Mouse (Mus musculus): ENCODE results near the gene Ryr1.
A peak's percentile ranks its signal among the peaks of the same experiment; 100 is the strongest.
"Not testable (repeated sequence)": the region's sequence is repeated elsewhere in the genome, so short reads cannot be mapped to it uniquely, and the experiment has no call there.

Ryr1 gene

GRCm38 (mm10) chr7:29144006-29144405 is 19.0 kb upstream of the Ryr1 start:
- no peak for DNase-seq

- DNase-seq, result no peak
Observed at GRCm38 (mm10) chr7:29141416-29141815, 16.4 kb upstream of the Ryr1 start.

GRCm38 (mm10) chr7:29139237-29139636 is 14.3 kb upstream of the Ryr1 start:
- not testable (repeated sequence) for DNase-seq

DNA sequence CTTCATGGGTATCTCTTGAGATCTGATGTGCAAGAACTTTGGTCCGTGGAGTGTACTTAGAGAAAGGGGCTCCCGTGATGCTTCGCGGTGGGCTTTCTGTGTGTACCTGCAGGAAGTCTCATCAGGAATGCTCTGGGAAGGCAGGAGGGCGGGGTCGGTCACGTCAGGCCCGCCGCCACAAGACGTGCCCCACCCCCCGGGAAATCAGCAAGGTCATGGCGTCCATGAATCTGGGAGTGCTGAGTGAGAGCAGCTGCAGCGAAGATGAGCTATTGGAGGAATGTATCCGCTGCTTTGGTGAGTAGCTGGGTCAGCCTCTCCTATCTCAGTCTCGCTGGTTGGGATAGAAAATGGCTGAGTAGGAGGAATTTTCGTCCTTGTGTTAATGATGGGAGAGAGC is 12.4 kb upstream of the Ryr1 start:
- no peak for DNase-seq

GRCm38 (mm10) chr7:29134693-29135386 is 9.9 kb upstream of the Ryr1 start, which contains the start of gene Rasgrp4:
TSS of gene Rasgrp4 (plus strand) at chr7:29134851.
- no peak for DNase-seq

DNA sequence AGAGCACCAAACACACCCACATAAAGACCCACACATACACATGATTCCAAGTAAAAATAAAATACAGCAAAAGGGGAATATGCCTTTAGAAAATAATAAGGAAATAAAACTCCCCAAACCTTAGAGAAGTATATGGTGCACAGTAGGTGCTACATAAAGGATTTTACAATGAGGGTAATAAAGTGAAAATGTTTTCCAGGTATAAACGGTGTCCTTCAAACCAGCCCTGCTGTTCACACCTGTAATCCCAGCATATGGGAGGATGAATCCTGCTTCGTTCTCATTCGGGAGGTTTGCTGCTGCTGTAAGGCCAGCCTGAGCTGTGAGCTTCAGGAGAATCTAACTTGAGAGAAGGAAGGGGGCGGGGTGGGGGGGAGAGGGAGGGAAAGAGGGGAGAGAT is 9.3 kb upstream of the Ryr1 start:
- no peak for DNase-seq

- no peak for DNase-seq
Observed at GRCm38 (mm10) chr7:29128725-29129124, 3.7 kb upstream of the Ryr1 start.

DNA sequence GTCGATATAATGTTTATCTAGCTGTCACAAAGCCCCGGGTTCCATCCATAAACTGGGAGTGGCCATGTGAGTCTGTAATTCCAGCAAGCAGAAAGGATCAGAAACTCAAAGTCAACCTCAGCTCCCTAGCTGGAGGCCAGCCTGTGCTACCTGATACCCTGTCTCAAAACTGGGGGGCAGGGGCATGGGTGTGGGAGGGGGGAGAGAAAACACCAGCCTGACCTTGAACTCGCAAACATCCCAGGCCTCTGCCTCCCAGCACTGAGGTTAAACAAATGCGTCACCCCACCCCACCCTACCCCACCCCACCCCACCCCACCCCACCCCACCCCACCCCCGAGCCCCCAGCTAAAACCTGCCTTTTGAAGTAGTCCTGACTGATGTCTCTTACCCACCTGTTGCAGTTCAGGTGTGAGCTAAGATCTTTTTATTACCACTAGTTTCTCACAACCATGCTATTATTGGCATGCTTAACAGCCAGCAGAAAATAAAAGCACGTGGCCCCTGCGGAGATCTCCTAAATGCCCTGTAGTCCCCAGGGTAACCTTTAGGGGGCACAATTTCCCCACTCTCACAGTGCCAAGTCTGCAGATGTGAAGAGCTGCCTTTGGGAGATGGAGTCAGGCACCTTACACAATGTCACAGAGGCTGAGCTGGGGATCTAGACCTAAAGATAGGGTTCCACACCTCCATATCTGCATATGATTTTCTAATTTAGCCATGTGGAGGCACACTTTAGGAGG is 1.4 kb upstream of the Ryr1 start:
- DNase-seq, result peak; percentile 14

- no peak for DNase-seq
Observed at GRCm38 (mm10) chr7:29123531-29124358, 1.2 kb downstream of the Ryr1 start.

DNA sequence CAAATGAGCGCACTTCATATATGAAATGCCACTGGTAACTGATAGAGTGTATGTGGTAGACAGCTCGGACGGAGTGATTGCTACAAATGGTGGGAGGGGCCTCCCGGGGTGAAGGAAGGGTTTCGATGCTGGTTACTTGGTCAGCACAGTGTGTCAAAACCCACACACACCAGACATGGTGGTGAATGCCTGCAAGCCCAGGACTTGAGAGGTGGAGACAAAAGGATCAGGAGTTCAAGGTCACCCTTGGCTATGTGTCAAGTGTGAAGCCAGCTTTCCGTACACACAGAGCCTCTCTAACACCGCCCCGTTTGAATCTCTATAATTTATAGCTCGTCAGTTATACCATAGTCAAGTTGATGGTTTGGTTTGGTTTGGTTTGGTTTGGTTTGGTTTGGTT is 2.2 kb downstream of the Ryr1 start:
- no peak for DNase-seq

DNA sequence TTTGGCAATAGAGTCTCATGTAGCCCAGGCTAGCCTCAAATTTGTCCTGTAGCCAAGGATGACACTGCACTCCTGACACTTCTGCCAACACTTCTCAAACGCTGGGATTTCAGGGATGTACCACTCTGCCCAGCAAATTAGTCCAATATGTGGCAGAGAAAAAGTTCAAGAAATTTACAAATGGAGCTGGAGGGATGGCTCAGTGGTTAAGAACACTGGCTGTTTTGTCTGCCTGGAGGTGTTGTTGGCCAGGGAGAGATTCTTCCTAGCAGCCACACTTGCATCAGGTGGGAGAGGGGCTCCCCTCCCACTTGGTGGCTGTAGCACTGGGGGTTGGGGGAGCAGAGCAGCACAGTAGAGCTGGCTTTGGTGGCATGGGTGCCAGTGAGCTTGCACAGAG is 5.5 kb downstream of the Ryr1 start:
- no peak for DNase-seq

GRCm38 (mm10) chr7:29118142-29118851 is 6.7 kb downstream of the Ryr1 start:
- no peak for DNase-seq

DNA sequence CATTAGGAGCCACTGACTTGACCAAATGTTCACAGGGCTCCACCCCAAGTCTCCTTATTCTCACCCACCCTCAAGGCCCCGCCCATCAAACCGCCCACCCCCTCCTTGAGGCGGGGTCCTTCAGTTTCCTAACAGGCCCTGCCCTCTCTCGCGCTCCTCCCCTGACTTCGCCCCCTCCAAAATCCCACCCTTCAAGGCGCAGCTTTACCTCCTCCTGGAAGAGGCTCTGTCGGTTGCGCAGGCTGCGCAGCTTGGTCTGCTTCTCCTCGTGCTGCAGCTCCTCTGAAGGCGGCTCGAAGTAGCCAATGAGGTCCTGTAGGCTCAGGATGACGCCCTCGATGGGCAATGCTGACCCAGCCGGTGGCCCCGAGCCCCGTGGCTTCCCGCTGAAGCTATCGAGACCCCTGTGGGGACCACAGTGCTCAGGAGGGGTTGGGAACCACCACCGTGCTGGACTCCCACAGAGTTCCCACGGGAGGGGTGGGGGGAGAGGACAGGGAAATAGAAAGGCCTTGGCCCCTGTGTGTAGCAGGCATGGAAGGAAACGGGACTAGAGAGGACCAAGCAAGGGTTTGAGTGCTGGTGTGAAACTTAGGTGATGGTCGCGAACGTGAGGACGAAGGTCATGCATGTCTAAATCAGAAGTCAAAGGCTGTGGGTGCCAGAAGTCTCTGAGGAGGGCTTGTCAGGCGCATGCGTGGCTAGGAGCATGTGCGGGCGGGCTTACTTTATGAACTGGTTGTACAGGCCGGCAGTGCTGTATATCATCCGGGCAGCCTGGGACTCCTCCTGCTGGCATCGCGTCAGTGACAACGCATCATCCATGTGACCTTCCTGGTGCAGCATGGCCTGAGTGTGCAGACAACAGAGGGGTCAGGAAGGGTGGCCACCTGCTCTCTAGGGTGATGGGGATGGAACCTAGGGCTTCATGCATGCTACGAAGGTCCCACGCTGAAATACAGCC is 15.7 kb downstream of the Ryr1 start:
- DNase-seq, result peak; percentile 14

DNA sequence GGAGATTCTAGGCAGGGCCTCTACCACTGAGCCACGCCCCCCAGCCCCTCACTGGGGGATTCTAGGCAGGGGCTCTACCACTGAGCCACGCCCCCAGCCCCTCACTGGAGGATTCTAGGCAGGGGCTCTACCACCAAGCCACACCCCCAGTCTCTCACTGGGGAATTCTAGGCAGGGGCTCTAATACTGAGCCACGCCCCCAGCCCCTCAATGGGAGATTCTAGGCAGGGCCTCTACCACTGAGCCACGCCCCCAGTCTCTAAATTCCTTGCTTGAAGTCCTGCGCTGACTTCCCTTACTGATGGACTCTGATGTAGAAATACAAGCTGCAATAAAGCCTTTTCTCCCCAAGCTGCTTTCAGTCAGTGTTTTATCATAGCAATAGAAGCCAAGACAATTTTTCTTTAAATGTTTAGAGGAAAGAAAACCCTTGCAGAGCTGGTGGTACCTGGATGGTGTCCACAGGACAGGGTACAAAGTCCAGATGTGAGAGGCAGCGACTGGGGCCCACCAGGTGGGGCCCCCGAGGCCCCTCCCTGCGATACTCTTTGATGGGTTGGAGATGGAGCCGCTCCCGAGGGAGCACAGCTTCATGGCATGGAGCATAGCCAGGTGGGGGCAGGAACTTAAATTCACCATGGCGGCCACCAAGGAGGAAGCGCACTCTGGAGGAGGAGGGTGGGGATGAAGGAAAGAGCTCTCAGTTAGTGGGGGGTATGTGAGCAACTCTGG is 23.5 kb downstream of the Ryr1 start:
- DNase-seq, result no peak

GRCm38 (mm10) chr7:29097131-29097530 is 27.8 kb downstream of the Ryr1 start:
- no peak for DNase-seq

- no peak for DNase-seq
Observed at GRCm38 (mm10) chr7:29088817-29089216, 36.2 kb downstream of the Ryr1 start.

GRCm38 (mm10) chr7:29086902-29087301 is 38.1 kb downstream of the Ryr1 start:
- DNase-seq, result no peak

DNA sequence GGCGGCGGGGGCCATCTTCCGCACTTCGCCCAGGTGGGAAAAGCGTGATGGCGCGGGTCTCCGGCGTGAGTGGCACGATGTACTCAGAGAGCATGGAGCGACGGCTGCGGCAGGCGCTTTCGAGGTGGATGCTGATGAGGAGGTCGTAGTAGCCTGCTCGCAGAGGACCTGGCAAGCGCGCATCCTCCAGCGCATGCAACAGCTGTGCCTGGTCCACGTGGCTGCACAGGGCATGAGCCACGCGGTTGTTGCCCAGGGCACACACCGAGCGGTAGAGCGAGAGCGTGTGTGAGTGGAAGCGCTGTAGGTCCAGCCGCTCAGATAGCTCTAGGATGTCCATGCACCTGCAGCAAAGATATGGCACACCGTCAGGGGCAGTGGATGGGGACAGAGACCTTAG is 39.0 kb downstream of the Ryr1 start:
- no peak for DNase-seq

DNA sequence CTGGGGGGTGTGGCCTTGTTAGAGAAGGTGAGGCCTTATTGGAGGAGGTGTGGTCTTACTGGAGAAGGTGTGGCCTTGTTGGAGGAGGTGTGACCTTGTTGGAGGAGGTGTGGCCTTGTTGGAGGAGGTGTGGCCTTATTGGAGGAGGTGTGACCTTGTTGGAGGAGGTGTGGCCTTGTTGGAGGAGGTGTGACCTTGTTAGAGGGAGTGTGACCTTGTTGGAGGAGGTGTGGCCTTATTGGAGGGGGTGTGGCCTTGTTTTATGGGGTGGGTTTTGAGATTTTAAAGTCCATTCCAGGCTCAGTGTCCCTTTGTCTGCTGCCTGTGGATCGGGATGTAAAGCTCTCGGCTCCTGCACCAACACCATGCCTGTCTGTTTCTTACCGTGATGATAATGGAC is 40.6 kb downstream of the Ryr1 start:
- DNase-seq, result no peak

DNA sequence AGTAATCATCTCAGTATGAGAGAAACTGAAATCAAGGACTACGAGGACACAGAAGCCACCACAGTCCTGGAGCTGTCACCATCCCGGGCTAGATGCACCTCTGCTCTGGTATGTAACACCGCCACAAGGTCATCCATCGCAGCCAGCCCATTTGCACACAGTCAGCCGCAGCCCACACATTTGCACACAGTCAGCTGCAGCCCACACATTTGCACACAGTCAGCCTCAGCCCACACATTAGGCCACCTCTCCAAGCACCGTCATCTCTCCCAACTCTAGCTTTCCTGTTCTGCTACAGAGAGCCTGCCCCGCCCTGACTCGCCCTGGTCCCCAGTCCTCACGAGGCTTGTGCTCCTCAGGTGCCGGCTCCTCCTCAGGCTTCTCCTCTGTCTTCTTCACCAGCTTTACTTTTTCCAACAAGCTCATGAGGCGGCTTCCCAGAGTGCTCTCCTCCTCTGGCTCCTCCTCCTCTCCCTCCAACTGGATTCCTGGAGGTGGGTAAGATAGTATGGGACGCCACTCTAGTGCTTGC is 45.5 kb downstream of the Ryr1 start:
- no peak for DNase-seq

GRCm38 (mm10) chr7:29076977-29077376 is 48.0 kb downstream of the Ryr1 start:
- DNase-seq, result no peak

Data from cerebellum, adult 9-11 months (tissue).